10 mouse cellular contexts compared by ENCODE assay signal in genomic region chrX:52971211-52972006, GRCm38 (mm10). TPM values are rescaled to one million over a fixed set of nuclear protein-coding genes. Genes with fewer than 3 reads are reported as not detected.
DNase-seq lines count a peak whose midpoint lies in the region; ATAC-seq and TF ChIP-seq lines count a peak whose summit lies in the region.
"Had no signal": no experiment of that assay in that cellular context is flagged by ENCODE, and none has a peak within 500 bp of the region (broad histone marks: within the 10 kb centered on the region; RNA-seq: fewer than 3 reads in every experiment).

No protein-coding gene starts in this region.

- no peak for TF ChIP-seq CTCF in gastrocnemius, adult 2 months (IDR thresholded peaks at IDR 0.05)
- TF ChIP-seq CTCF in lung, adult 2 months (IDR thresholded peaks at IDR 0.05; ENCODE audit: insufficient read depth, low read length), result no peak

- no peak overlapping the region for H3K27ac ChIP-seq in gastrocnemius, adult 2 months
- no peak overlapping the region for H3K27ac ChIP-seq in stomach, embryonic 15.5 days
- no peak overlapping the region for H3K27ac ChIP-seq in forebrain, embryonic 14.5 days (ENCODE audit: low read depth, low read length)
- H3K27ac ChIP-seq: embryonic facial prominence, embryonic 13.5 days had no signal

- H3K4me3 ChIP-seq in gastrocnemius, adult 2 months, result no peak overlapping the region
- H3K4me3 ChIP-seq in lung, adult 2 months (replicated peaks; ENCODE audit: extremely low read depth, low read depth, low read length), result no peak overlapping the region
- no peak overlapping the region for H3K4me3 ChIP-seq in stomach, embryonic 15.5 days (replicated peaks)
- no peak overlapping the region for H3K4me3 ChIP-seq in forebrain, embryonic 14.5 days (ENCODE audit: low read depth, low read length)
- H3K4me3 ChIP-seq: embryonic facial prominence, embryonic 13.5 days had no signal

- no peaks in the 10 kb centered on the region for H3K4me1 ChIP-seq in lung, adult 2 months (ENCODE audit: control insufficient read depth, insufficient read depth, low read length)
- no peaks in the 10 kb centered on the region for H3K4me1 ChIP-seq in stomach, embryonic 15.5 days
- H3K4me1 ChIP-seq in forebrain, embryonic 14.5 days (ENCODE audit: control insufficient read depth, insufficient read depth, low read length), result no peaks in the 10 kb centered on the region
- H3K4me1 ChIP-seq: embryonic facial prominence, embryonic 13.5 days had no signal

- peak; percentile 92 for ATAC-seq in stomach, embryonic 15.5 days (ENCODE audit: insufficient read depth, low FRiP score, low read depth)
- ATAC-seq in forebrain, embryonic 14.5 days, result no peak

- H3K36me3 ChIP-seq in stomach, embryonic 15.5 days, result no peaks in the 10 kb centered on the region
- no peaks in the 10 kb centered on the region for H3K36me3 ChIP-seq in forebrain, embryonic 14.5 days (ENCODE audit: control insufficient read depth, insufficient read depth, low read length)
- H3K36me3 ChIP-seq: embryonic facial prominence, embryonic 13.5 days had no signal

- H3K9me3 ChIP-seq in stomach, embryonic 15.5 days, result no peaks in the 10 kb centered on the region
- no peaks in the 10 kb centered on the region for H3K9me3 ChIP-seq in forebrain, embryonic 14.5 days (replicated peaks; ENCODE audit: control insufficient read depth, low read length)
- H3K9me3 ChIP-seq: embryonic facial prominence, embryonic 13.5 days had no signal

- intact Hi-C loops in gastrocnemius, adult 2 months (cut with DNase I), result no loop called here
- intact Hi-C loops in gastrocnemius, postnatal 36 days (cut with DNase I), result no loop called here
- intact Hi-C loops in left cerebral cortex, postnatal 4 days (cut with DNase I), result no loop called here

- no peak overlapping the region for H3K9ac ChIP-seq in stomach, embryonic 15.5 days
- no peak overlapping the region for H3K9ac ChIP-seq in forebrain, embryonic 14.5 days (ENCODE audit: low read length)
- H3K9ac ChIP-seq: embryonic facial prominence, embryonic 13.5 days had no signal

- H3K4me2 ChIP-seq in stomach, embryonic 15.5 days, result no peak overlapping the region
- H3K4me2 ChIP-seq in forebrain, embryonic 14.5 days (ENCODE audit: low read length), result no peak overlapping the region
- H3K4me2 ChIP-seq: embryonic facial prominence, embryonic 13.5 days had no signal

- peak; percentile 16 for DNase-seq in gastrocnemius, adult 2 months
- no peak for DNase-seq in gastrocnemius, postnatal 36 days
- DNase-seq in heart, adult 8-10 months (ENCODE audit: low spot score), result peak; percentile 45
- DNase-seq in lung, adult 2 months, result peak; percentile 9
- no peak for DNase-seq in forebrain, embryonic 14.5 days (ENCODE audit: low spot score)
- no peak for DNase-seq in frontal cortex, postnatal 25 days (ENCODE audit: low spot score in 2 of 2)
- DNase-seq in left cerebral cortex, postnatal 4 days, result no peak

- no peak for TF ChIP-seq POLR2A in lung, adult 2 months (IDR thresholded peaks at IDR 0.05; ENCODE audit: borderline replicate concordance, extremely low read depth, low read depth, low read length)

- WGBS in lung, adult 2 months, result 23% methylated on average over 3 of the region's 3 CpGs
- WGBS in stomach, embryonic 15.5 days, result 44% methylated on average over 3 of the region's 3 CpGs
- WGBS in forebrain, embryonic 14.5 days, result 67% methylated on average over 3 of the region's 3 CpGs

- H3K27me3 ChIP-seq in stomach, embryonic 15.5 days (replicated peaks), result no peaks in the 10 kb centered on the region
- H3K27me3 ChIP-seq in forebrain, embryonic 14.5 days (replicated peaks; ENCODE audit: control insufficient read depth, insufficient read depth, low read length), result no peaks in the 10 kb centered on the region
- H3K27me3 ChIP-seq: CH12.LX; embryonic facial prominence, embryonic 13.5 days had no signal

RNA-seq across cellular contexts. Expression of gene Hprt, which starts 16.5 kb away (rescaled TPM):
- 10 to 100 TPM; 21.9 to 23.2 TPM for total RNA-seq in gastrocnemius, adult 2 months (2021)
- 10 to 100 TPM; 20.0 to 22.7 TPM for total RNA-seq in gastrocnemius, postnatal 36 days (2021)
- total RNA-seq in heart, adult 8-10 months (2022), result 10 to 100 TPM; 50.1 to 58.0 (median 53.9) TPM
- 8.7 and 19.7 TPM in 2 replicates for polyA plus RNA-seq in lung, adult 2 months (2012; rRNA removed)
- polyA plus RNA-seq in stomach, embryonic 15.5 days (2015; fragmentation: Nextera tagmentation; extraction: Ambion mirVana), result 233 and 237 TPM in 2 replicates
- polyA plus RNA-seq in forebrain, embryonic 14.5 days (2014; fragmentation: Nextera tagmentation; extraction: Ambion mirVana), result 87.9 and 93.1 TPM in 2 replicates
- total RNA-seq in left cerebral cortex, postnatal 4 days (2021), result 10 to 100 TPM; 77.3 to 90.7 TPM

RNA-seq across cellular contexts. Expression of gene Phf6, which starts 59.3 kb away (rescaled TPM):
- 1 to 10 TPM; 3.5 to 4.6 TPM for total RNA-seq in gastrocnemius, adult 2 months (2021)
- total RNA-seq in gastrocnemius, postnatal 36 days (2021), result 1 to 10 TPM; 2.8 to 4.2 TPM
- total RNA-seq in heart, adult 8-10 months (2022), result 1 to 10 TPM; 4.3 to 6.9 (median 5.4) TPM
- polyA plus RNA-seq in lung, adult 2 months (2012; rRNA removed), result 1.2 and 2.0 TPM in 2 replicates
- polyA plus RNA-seq in stomach, embryonic 15.5 days (2015; fragmentation: Nextera tagmentation; extraction: Ambion mirVana), result 26.4 and 30.4 TPM in 2 replicates
- 98.6 and 110 TPM in 2 replicates for polyA plus RNA-seq in forebrain, embryonic 14.5 days (2014; fragmentation: Nextera tagmentation; extraction: Ambion mirVana)
- total RNA-seq in left cerebral cortex, postnatal 4 days (2021), result 10 to 100 TPM; 36.1 to 42.4 TPM

Comparison
In these comparisons a context has a peak if more than half of its experiments do, and no peak if none do; other contexts are left out.
1. DNase-seq: peak in gastrocnemius, adult 2 months (single experiment), heart, adult 8-10 months (single experiment) and lung, adult 2 months (single experiment); none in gastrocnemius, postnatal 36 days (0 of 2), forebrain, embryonic 14.5 days (single experiment), frontal cortex, postnatal 25 days (0 of 2) and left cerebral cortex, postnatal 4 days (single experiment).
2. RNA of gene Phf6, which starts 59.3 kb away (total RNA-seq): 36.1 to 42.4 TPM in left cerebral cortex, postnatal 4 days; 4.3 to 6.9 TPM in heart, adult 8-10 months, 3.5 to 4.6 TPM in gastrocnemius, adult 2 months and 2.8 to 4.2 TPM in gastrocnemius, postnatal 36 days; every median in the first group is over 4 times any median in the second.